Mouse (Mus musculus) telencephalon, adult 2 months (tissue): ENCODE results near the gene Nectin2.

Experiments
- DNase-seq: peaks from one replicate; pipeline ENCODE4 v3.0.0-alpha.2; 2011; ENCODE audit warnings: low read depth, low spot score

The Nectin2 gene

GRCm38 (mm10) chr7:19712414-19712813 is 37.9 kb downstream of the Nectin2 start:
- DNase-seq: no peak

- no peak for DNase-seq
Observed at GRCm38 (mm10) chr7:19710650-19711049, 39.6 kb downstream of the Nectin2 start.

- DNase-seq: no peak
Observed at GRCm38 (mm10) chr7:19705271-19705670, 45.0 kb downstream of the Nectin2 start.

DNA sequence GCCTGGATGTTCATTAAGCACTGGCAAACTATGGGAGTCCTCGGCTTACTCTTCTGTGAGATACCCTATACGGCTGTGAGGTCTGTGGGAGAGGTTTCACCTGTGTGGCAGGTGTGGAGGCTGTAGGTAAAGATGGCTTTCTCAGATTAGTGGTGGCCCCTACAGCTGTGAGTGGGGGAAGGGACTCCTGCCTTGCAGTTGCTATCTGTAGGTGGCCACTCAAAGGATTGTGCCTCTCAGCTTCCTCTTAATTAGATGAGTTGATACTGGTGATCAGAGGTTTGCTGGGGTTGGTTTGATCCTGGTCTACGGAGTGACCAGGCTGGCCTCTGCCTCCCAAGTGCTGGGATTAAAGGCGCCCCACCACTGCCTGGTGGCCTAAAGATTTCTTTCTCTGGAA is 45.8 kb downstream of the Nectin2 start:
- no peak for DNase-seq

DNA sequence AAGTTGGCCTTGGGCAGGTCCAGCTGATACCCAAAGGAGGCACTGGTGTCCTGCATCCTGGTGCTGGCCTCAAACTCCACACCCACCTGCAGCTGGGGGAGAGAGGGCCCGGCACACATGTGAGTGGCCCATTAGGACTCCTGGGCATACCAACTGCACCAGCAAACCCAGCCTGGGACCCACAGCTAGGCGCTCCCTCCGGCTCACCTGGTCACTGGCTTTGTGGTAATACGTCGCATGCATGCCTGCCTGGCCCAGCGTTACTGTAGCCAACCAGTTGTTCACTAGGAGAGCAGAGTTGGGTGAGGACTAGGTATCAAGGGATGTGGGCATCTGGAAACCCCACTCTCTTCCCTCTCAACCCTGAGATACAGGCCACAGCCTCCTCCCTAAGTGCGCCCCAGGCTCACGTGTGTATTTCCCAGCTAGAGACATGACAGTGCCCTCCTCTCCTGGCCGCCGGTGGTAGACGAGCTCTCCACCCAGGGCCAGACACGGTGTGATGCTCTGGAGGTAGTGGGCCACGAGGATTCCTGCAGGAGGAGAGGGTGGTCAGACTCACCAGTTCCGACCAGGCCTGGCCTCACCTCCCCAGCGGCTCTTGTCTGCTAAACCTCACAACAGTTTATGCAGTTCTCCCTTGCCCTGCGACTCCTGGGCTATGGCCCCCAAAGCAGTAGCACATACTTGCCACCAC is 47.3 kb downstream of the Nectin2 start:
- no peak for DNase-seq

DNA sequence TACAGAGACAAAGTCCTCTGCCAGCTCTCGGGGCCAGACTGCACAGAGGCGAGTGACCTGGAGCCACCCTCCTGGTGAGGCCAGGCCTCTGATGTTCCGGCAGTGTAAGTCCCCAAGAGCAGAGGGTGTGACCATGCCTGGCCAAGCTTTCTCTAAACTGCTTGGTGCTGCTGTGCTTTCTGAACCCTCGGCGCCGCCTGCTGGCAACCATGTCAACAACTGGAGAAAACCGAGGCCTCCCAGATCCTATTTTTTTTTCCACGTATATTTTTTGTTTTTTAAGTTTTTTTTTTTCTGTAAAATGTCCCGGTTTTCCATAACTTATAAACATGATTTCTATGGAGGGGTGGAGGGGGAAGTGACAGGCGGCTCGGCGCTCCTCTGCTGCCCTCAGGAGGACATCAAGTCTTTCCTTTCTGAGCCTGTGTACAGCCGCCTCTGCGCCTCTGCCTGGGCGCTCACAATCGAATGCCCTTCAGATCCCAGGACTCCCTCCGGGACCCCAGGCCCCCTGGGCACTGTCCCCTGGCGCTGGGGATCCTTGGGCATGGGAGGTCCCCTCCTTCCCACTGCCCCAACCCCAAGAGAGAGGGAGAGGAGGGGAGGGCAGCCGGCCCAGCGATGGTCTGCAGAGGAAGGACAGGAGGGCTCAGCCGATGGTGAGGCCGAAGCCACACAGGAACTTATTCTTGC is 49.1 kb downstream of the Nectin2 start:
- no peak for DNase-seq

DNA sequence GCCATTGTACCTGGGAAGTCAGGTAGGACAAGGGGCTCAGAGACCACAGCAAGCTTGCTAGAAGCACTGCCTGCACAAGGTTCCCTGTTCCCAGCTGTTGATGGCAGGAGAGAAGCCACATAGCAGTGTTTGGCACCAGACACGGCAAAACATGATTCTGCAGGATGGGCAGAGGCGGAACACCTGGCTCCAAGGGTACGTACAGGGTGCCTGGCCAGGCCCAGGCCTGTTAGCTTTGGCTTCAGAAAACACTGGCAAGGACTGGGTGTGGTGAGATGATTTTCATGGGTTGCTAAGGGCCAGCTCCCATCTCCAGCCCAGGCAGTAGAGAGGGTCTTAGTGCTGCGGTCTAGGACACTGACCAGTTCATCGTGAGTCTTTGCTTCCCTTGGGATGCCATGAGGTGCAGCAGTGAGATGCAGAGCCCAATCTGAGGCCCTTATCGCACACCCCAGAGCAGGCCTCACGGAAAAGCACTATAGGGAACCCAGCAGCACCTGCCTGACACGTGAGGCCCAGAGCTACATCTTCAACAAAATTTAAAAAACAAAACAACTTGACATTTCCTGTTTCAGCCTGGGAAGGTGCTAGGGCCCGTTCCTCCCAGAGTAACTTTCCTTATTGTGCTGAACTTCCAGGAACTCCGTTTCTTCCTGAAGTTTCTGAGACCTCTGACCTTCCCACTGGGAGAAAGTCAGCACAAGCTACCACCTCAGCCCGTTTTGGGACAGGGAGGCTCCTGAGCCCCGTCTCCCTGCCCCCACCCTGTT is 49.8 kb downstream of the Nectin2 start:
- DNase-seq: no peak

GRCm38 (mm10) chr7:19699827-19700148 is 50.5 kb downstream of the Nectin2 start:
- DNase-seq: no peak

- no peak for DNase-seq
Observed at GRCm38 (mm10) chr7:19698907-19699826, 51.1 kb downstream of the Nectin2 start, which contains the start of gene Apoe. Apoe (minus strand) TSS chr7:19699188.

DNA sequence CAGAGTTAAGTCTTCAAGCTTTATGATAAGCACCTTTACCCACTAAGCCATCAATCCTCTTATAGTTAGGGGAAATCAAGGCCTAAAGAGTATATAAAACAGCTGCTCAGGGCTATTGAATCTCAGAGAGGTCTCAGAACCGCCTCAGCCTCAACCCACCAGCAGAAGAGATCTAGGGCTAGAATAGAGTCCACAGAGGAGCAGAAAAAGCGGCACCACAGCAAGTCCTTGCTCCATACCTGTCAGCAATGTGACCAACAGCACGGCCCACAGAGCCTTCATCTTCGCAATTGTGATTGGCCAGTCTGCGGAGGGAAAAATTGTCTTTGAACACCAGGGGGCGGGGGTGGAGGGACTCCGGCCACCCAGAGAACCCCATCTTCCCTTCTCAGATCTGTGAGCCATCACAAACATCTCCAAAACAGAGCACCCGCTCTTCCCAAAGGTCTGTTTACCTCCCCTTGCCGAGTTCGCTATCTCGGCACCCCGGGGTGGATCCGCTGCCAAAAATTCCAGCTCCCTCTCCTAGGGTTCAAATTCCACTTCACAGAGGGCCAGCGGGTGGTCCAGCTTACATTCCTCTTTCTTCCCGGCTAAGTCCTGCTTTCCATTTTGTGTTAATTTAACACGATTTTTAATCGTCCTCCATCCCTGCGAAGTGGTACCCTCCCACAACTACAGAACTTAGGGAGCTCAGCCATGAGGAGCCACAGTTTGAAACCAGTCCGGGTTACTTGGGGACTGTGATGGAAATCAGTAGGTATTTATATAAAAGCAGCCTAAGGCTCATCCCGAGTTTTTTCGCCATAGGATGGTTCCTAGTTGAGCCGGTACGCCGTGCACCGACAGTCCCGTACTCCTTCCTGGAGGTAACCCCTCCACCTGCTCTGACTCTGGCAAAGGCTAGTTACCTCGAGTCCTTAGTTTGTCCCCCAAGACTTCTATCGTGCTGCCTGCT is 52.1 kb downstream of the Nectin2 start:
- no peak for DNase-seq

- DNase-seq: no peak
Observed at GRCm38 (mm10) chr7:19696336-19696873, 53.9 kb downstream of the Nectin2 start.

DNA sequence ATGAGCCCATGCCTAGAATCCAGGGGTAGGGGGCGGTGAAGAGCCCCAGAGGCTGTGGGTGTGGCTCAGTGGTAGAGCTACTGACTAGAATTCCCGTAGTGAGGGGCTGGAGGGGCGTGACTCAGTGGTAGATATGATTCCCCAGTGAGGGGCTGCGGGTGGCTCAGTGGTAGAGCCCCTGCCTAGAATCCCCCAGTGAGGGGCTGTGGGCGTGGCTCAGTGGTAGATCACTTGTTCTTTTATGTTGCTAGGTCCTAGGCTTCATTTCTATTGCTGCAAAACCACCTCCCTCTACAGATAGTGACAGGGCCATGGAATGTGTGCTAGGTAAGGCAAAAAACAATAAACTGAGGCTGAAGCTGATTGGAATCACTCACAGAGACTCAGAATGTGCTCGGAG is 54.4 kb downstream of the Nectin2 start:
- DNase-seq: no peak

GRCm38 (mm10) chr7:19695213-19695594 is 55.1 kb downstream of the Nectin2 start:
- no peak for DNase-seq

- DNase-seq: no peak
Observed at GRCm38 (mm10) chr7:19694336-19695212, 55.7 kb downstream of the Nectin2 start.

DNA sequence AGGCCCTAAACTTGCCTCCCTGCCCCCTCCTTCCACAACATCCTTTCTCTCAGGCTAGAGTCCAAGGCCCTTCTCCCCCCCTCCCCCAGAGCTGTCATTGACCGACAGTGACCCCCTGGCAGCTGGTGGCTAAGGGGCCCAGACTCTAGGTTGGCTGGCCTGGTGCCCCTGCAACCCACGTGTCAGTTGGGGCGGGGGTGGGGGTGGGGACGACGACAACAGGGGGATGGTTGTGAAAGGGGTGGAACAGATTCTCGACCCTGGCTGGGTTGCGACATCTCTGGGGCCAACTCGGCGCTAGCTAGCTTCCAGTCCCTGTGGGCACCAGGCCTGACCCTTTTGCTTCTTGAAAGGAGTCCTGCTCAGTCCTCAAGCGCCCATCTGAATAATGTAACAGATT is 56.9 kb downstream of the Nectin2 start:
- DNase-seq: no peak

DNA sequence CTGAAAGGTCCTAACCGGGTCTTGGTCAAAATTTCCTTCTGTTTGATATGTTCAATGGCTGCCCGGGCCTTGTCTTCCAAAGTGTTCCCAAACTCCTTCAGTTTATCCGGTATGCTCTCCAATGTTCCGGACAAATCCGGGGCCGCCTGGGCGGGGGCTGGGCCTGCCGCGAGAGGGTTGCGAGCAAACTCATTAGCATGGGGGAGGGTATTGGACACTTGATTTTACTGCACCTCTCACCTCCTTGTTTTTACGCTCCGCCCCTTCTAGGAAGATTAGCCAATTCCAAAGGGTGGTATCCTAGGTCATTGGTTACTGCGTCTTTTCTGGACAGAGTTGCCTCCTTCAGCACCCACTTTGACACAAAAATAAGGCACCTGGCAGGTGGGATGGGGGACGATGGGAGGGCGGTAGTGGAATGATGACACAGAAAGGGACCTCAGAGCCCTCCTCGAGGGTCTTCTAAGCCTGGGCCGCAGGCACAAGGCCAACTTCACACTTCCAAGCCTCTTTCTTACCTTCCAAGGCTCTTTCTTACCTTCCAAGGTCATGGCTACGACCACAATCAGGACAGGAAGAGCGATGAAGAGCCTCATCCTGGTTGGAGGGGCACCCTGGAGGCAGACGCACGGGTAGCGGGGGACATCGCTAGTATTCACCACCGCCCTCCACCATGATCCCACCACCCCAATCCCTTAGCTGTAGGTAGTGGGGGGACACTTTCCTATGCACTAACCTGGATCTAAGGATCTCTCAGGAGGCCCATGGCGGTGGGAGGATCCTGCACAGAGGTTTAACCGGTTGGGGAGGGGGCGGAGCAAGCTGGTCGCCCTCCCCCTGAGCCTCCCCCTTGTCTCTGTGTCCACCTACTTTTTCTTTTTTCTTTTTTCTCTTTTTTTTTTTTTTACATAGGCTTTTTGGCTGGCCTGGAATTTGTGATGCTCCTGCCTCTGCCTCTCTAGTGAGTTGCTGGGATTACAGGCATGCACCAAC is 58.1 kb downstream of the Nectin2 start, which contains the start of gene Apoc1:
Apoc1 (minus strand) TSS at position 788 of the 993 bp plus-strand sequence.
- no peak for DNase-seq

- no peak for DNase-seq
Observed at GRCm38 (mm10) chr7:19691434-19691833, 58.8 kb downstream of the Nectin2 start.

GRCm38 (mm10) chr7:19690845-19691244 is 59.4 kb downstream of the Nectin2 start:
- no peak for DNase-seq
